Mouse (Mus musculus): ENCODE data around the gene Rdh16f1. TPM values are rescaled to one million over a fixed set of nuclear protein-coding genes. Genes with fewer than 3 reads are reported as not detected.
"Not testable (repeated sequence)": the region's sequence is repeated elsewhere in the genome, so short reads cannot be mapped to it uniquely, and the experiment has no call there.

The Rdh16f1 gene
- total RNA-seq, 2 experiments from 2014 or later = not detected

DNA sequence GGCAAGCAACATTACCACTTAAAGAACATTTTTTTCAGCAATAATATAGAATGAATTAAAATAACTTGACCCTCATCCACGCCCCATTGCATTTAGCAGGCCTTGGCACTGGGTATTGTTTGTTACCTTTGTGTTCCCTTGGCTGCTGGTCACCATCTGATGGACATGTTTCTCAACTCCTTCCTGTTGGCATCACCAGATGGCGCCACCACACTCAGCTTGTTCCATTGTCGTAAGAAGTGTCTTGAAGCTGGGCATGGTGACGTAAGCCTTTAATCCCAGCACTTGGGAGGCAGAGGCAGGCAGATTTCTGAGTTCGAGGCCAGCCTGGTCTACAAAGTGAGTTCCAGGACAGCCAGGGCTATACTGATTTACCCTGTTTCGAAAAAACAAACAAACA is 65.8 kb downstream of the Rdh16f1 start:
- peak; percentile 73 for ATAC-seq (replicated peaks; ENCODE audit: poor library complexity)

DNA sequence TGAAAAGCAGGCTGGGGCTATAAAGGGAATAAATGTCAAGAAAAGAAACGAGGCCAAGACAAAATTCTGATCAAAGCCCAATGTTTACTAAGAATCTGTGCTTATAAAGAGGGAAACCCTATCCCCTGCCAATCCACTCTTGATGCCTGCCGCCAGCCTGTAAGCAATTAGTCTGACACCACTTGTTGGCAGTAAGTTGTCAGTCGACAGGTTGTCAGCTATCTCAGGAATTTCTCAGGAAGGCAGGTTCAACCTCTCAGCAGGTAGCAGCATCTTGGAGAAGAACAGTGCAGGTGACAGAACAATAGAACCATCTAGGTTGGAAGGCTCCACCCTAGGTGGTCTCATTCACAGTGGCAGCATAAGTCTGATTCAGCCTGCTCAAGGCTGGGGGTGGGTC is 69.5 kb downstream of the Rdh16f1 start:
- ATAC-seq (replicated peaks; ENCODE audit: poor library complexity) = no peak

DNA sequence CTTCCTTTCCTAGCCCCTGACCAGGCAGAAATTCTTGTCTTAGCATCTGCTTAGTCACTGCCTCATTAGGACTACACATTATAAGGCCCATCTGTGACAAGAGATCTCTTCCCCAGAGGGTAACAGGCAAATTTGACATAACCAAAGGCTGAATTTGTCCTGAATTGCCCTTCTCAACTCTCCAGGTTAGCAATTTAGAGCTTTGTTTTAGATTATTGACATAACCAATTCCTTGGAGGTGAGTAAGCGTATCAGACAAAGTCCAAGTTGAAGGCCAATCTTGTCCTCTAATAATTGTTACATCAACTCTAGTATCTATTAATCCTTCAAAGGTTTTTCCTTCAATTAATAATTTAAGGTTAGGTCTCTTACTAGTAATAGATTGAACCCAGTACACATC is 74.6 kb downstream of the Rdh16f1 start:
- ATAC-seq (replicated peaks; ENCODE audit: poor library complexity) = not testable (repeated sequence)

GRCm38 (mm10) chr10:127835292-127835691 is 75.7 kb downstream of the Rdh16f1 start:
- no peak for ATAC-seq (replicated peaks; ENCODE audit: poor library complexity)

- ATAC-seq (replicated peaks; ENCODE audit: poor library complexity) = not testable (repeated sequence)
Observed at GRCm38 (mm10) chr10:127837793-127838192, 78.2 kb downstream of the Rdh16f1 start.

DNA sequence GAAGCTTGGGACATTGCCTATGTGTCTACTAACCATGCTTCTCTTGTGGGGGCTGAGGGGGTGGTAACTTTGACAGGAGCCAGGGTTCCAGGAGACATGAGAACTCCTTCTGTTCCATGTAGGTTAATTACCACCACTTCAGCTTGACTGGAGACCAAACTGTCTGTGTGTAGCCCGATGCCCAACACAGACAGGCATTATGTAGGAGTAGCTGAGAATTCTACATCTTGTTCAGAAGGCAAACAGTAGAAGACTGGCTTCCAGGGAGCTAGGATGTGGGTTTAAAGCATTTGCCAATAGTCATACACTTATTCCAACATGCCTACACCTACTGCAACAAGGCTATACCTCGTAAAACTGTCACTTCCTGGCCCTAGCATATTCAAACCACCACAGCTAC is 79.0 kb downstream of the Rdh16f1 start:
- no peak for ATAC-seq (replicated peaks; ENCODE audit: poor library complexity)

- ATAC-seq (replicated peaks; ENCODE audit: poor library complexity) = no peak
Observed at GRCm38 (mm10) chr10:127840776-127841175, 81.2 kb downstream of the Rdh16f1 start.

Other genes starting within 250 kb of the Rdh16f1 start
- not detected in 2 replicates for gene Ndufa4l2, start 244.8 kb upstream of the Rdh16f1 start, total RNA-seq (2015)
- not detected in 2 replicates for gene Ndufa4l2, start 244.8 kb upstream of the Rdh16f1 start, total RNA-seq (2017)
- gene Shmt2, start 237.3 kb upstream of the Rdh16f1 start, total RNA-seq (2015) = 91.3 and 92.6 TPM in 2 replicates
- 95.8 and 100 TPM in 2 replicates for gene Shmt2, start 237.3 kb upstream of the Rdh16f1 start, total RNA-seq (2017)
- not detected in 2 replicates for gene Nxph4, start 225.2 kb upstream of the Rdh16f1 start, total RNA-seq (2015)
- gene Nxph4, start 225.2 kb upstream of the Rdh16f1 start, total RNA-seq (2017) = not detected in 2 replicates
- gene Lrp1, start 138.6 kb upstream of the Rdh16f1 start, total RNA-seq (2015) = 9.8 and 10.0 TPM in 2 replicates
- 4.5 and 7.3 TPM in 2 replicates for gene Lrp1, start 138.6 kb upstream of the Rdh16f1 start, total RNA-seq (2017)
- 27.3 and 29.6 TPM in 2 replicates for gene Stat6, start 116.8 kb upstream of the Rdh16f1 start, total RNA-seq (2015)
- gene Stat6, start 116.8 kb upstream of the Rdh16f1 start, total RNA-seq (2017) = 38.9 and 42.7 TPM in 2 replicates
- 15.7 and 19.8 TPM in 2 replicates for gene Nemp1, start 92.9 kb upstream of the Rdh16f1 start, total RNA-seq (2015)
- gene Nemp1, start 92.9 kb upstream of the Rdh16f1 start, total RNA-seq (2017) = 17.8 and 25.3 TPM in 2 replicates
- gene Nab2, start 91.2 kb upstream of the Rdh16f1 start, total RNA-seq (2015) = 2.4 and 2.6 TPM in 2 replicates
- 3.4 and 5.2 TPM in 2 replicates for gene Nab2, start 91.2 kb upstream of the Rdh16f1 start, total RNA-seq (2017)
- 0.15 TPM in 1 of 2 replicates, not detected in the other for gene Myo1a, start 54.6 kb upstream of the Rdh16f1 start, total RNA-seq (2015)
- 0.03 and 0.37 TPM in 2 replicates for gene Myo1a, start 54.6 kb upstream of the Rdh16f1 start, total RNA-seq (2017)
- gene Tac2, start 35.3 kb upstream of the Rdh16f1 start, total RNA-seq (2015) = 1.2 TPM in 1 of 2 replicates, not detected in the other
- gene Tac2, start 35.3 kb upstream of the Rdh16f1 start, total RNA-seq (2017) = not detected in 2 replicates
- 4.7 and 5.1 TPM in 2 replicates for gene Zbtb39, start 20.2 kb upstream of the Rdh16f1 start, total RNA-seq (2015)
- 2.0 and 3.0 TPM in 2 replicates for gene Zbtb39, start 20.2 kb upstream of the Rdh16f1 start, total RNA-seq (2017)
- gene Gpr182, start 8.1 kb upstream of the Rdh16f1 start, total RNA-seq (2015) = not detected in 2 replicates
- not detected in 2 replicates for gene Gpr182, start 8.1 kb upstream of the Rdh16f1 start, total RNA-seq (2017)
- not detected in 2 replicates for gene Rdh1, start 66 bp upstream of the Rdh16f1 start, total RNA-seq (2015)
- gene Rdh1, start 66 bp upstream of the Rdh16f1 start, total RNA-seq (2017) = not detected in 2 replicates
- gene Rdh9, start 16.6 kb downstream of the Rdh16f1 start, total RNA-seq (2015) = not detected in 2 replicates
- gene Rdh9, start 16.6 kb downstream of the Rdh16f1 start, total RNA-seq (2017) = not detected in 2 replicates
- gene Rdh16, start 41.4 kb downstream of the Rdh16f1 start, total RNA-seq (2015) = not detected in 2 replicates
- not detected in 2 replicates for gene Rdh16, start 41.4 kb downstream of the Rdh16f1 start, total RNA-seq (2017)
- not detected in 2 replicates for gene Rdh19, start 90.1 kb downstream of the Rdh16f1 start, total RNA-seq (2015)
- not detected in 2 replicates for gene Rdh19, start 90.1 kb downstream of the Rdh16f1 start, total RNA-seq (2017)
- gene Rdh16f2, start 106.7 kb downstream of the Rdh16f1 start, total RNA-seq (2015) = not detected in 2 replicates
- not detected in 2 replicates for gene Rdh16f2, start 106.7 kb downstream of the Rdh16f1 start, total RNA-seq (2017)
- gene Rdh7, start 129.0 kb downstream of the Rdh16f1 start, total RNA-seq (2015) = not detected in 2 replicates
- not detected in 2 replicates for gene Rdh7, start 129.0 kb downstream of the Rdh16f1 start, total RNA-seq (2017)
- not detected in 2 replicates for gene Sdr9c7, start 138.7 kb downstream of the Rdh16f1 start, total RNA-seq (2015)
- gene Sdr9c7, start 138.7 kb downstream of the Rdh16f1 start, total RNA-seq (2017) = not detected in 2 replicates
- not detected in 2 replicates for gene Hsd17b6, start 247.8 kb downstream of the Rdh16f1 start, total RNA-seq (2015)
- not detected in 2 replicates for gene Hsd17b6, start 247.8 kb downstream of the Rdh16f1 start, total RNA-seq (2017)

All from megakaryocyte progenitor cell, adult 5-6 weeks (primary cell).